Mouse (Mus musculus) gastrocnemius, postnatal 14 days (tissue): ENCODE results near the gene Hist2h3b. TPM values are rescaled to one million over a fixed set of nuclear protein-coding genes. Genes with fewer than 3 reads are reported as not detected.
"Not testable (repeated sequence)": the region's sequence is repeated elsewhere in the genome, so short reads cannot be mapped to it uniquely, and the experiment has no call there.

ENCODE experiments used
- DNase-seq: peaks from one replicate; pipeline ENCODE4 v3.0.0; 2021; ENCODE audit warnings: mixed read lengths
- intact Hi-C: fragments of 180-260 bp; cut with DNase I; formaldehyde crosslinking; loops from one replicate; pipeline ENCODE4 v1.15.1; 2025; ENCODE audit warnings: low total_unique reads
- total RNA-seq, 2 experiments: library from RNA; stranded (reverse); gene quantifications; 2 replicates each; pipeline ENCODE4 v1.2.3; 2021

Hist2h3b gene
- total RNA-seq, 2 experiments from 2014 or later: 154 to 189 TPM

DNA sequence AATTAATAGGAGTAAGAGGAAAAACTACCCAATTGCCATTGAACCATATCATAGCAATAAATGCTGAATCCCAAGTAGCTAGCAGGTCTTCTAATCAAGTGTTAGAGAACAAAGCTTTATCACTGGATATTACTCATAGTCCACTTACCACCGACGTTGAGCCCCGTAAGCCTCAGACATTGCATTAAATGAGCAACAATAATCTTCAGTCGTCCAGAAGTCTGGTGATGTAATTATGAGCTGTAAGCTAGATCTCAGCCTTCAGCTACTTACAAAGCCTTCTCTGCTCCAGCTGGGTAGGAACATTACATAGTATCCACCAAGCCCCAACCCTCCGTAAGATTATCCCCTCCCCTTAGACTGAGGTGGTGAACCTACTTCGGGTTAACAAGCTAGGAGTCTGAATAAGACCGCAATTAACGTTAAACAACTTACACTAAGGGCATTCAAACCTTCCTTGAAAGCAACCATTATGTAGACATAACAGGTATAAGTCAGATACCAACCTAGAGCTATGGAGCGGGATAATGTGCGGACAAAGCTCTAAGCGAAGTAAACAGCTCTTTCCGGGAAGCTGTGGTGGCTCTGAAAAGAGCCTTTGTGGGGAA is 30.4 kb upstream of the Hist2h3b start:
- no peak for DNase-seq
- intact Hi-C loops: loop anchor here (10.0 kb wide), 1 partner anchor 163 kb away; no protein-coding TSS in a partner anchor

GRCm38 (mm10) chr3:96238954-96239793 is 29.3 kb upstream of the Hist2h3b start, which contains the start of gene Hist2h3c2:
Hist2h3c2 (minus strand) TSS chr3:96239127.
- DNase-seq: peak; percentile 42
- intact Hi-C loops: loop anchor here (10.0 kb wide), 1 partner anchor 164 kb away; no protein-coding TSS in a partner anchor

- DNase-seq: peak; percentile 93
- intact Hi-C loops: loop anchor here (10.0 kb wide), 1 partner anchor 165 kb away; no protein-coding TSS in a partner anchor
Measured at GRCm38 (mm10) chr3:96239949-96240798, 28.3 kb upstream of the Hist2h3b start, which contains the start of gene Hist2h2aa2. Hist2h2aa2 (minus strand) TSS chr3:96240276.

- no peak for DNase-seq
- intact Hi-C loops: no loop called here
Measured at GRCm38 (mm10) chr3:96240799-96241197, 27.7 kb upstream of the Hist2h3b start.

DNA sequence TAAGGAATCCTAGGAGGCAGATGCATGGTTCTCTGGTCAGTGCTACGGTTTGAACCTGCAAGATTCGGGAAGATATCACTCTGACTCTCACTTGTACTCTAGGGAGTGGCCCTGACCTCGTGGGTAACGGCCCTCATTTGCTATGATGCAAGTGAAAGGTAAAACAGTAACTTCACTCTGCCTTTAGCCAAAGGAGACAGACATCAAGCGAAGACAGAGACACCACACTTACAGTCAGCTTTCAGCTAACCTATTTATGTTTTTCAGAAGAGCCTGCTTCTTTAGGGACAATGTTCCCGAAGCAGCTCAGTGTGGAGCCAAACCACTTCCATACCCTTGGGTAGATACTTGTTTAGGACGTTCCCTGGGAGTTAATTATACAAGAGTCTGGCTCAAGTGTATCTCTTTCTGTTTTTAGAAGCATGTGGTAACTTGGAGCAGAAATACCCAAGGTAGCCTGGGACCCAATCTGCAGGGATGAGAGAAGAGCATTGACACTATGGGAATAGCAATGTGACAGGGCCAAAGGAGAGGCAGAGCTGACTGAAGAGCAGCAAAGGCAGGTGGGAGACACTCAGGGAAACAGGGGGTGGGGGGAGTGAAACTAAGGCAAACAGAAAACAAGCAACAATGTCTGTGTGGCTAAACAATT is 24.4 kb upstream of the Hist2h3b start:
- DNase-seq: no peak
- intact Hi-C loops: no loop called here

GRCm38 (mm10) chr3:96245003-96245886 is 23.2 kb upstream of the Hist2h3b start, which contains the start of gene Hist2h2aa1:
Hist2h2aa1 (plus strand) TSS chr3:96245497.
- intact Hi-C loops: not testable (repeated sequence)
- peak; percentile 85 for DNase-seq

GRCm38 (mm10) chr3:96246018-96246417 is 22.4 kb upstream of the Hist2h3b start:
- intact Hi-C loops, DNase-seq: not testable (repeated sequence)

GRCm38 (mm10) chr3:96246427-96246856 is 22.0 kb upstream of the Hist2h3b start, which contains the start of gene Hist2h3c1:
Hist2h3c1 (plus strand) TSS chr3:96246685.
- intact Hi-C loops: not testable (repeated sequence)

DNA sequence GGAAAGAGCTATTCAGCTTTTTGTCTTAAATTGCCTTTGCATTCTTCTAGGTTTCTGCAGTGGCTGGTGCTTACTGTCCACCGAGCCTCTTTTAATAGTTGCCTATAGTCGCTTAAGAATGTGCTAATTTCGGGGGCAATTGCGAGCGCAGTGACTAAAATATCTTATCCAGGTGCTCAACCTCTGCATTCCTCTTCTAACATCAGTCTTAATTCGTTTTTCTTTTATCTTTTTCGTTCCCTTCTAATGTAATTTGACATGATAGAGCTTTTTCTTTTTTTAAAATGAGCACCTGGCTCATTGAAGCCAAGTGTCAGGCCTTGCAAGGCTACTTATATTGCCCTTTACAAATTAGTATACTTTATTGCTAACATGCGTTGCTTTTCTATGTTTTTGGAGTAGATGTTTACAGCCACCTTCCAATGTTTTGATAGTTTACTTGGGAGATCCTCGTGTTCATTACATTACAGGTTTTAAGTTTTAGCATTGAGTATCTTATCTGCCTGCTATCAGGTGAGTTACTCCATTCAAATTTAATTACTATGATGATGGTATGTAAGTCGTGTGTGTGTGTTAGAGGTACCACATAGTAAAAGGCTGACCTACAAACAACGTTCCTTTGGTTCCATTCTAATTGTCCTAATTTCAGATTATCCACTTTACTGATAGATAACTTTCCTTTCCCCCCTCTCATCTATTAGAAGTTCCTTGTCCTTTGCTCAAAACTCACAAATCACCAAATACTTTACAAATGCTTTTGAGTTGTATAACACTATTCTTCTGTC is 20.9 kb upstream of the Hist2h3b start:
- no peak for DNase-seq
- intact Hi-C loops: no loop called here

More at GRCm38 (mm10) chr3:96246427-96246856, 22.0 kb upstream of the Hist2h3b start, which contains the start of gene Hist2h3c1:
- DNase-seq: not testable (repeated sequence)

DNA sequence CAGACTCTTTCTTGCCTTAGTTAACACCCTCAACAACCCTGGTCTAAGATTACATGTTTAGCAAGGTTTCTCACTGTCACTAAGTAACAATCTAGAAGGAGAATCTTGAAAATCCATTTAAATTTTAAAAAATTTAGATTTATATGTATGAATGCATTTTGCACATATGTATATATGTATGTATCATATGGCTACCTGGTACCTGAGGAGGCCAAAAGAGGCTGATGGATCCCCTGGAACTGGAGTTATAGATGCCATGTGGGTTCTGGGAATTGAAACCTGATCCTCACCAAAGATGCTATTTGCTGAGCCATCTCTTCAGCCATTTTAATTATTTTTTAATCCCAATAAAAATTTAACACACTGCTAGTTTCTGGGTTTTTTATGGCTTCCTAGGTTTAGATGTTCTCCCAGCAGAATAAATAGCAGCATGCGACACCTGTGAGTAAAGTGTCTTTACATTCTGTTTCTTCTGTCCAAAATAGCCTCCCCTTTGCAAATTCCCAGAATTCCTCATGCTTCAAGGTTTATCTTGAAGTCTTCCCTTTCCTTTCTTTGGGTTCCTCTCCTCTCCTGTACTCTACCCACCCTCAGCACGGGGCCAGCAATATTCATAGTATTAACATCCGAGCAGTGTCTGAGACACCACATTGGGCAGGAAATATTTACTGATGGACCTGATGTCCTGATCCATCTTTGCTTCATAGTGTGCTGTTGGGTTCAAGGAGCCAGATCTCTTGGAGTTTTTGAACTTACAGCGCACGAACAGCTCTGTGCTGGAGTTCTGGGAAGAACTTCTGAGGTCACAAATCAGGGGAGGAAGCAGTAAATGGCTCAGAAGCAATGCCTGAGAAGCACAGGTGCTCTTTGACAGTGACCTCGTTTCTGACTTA is 20.1 kb upstream of the Hist2h3b start:
- DNase-seq: no peak
- intact Hi-C loops: no loop called here

- intact Hi-C loops: no loop called here
- no peak for DNase-seq
Measured at GRCm38 (mm10) chr3:96249034-96249345, 19.5 kb upstream of the Hist2h3b start.

DNA sequence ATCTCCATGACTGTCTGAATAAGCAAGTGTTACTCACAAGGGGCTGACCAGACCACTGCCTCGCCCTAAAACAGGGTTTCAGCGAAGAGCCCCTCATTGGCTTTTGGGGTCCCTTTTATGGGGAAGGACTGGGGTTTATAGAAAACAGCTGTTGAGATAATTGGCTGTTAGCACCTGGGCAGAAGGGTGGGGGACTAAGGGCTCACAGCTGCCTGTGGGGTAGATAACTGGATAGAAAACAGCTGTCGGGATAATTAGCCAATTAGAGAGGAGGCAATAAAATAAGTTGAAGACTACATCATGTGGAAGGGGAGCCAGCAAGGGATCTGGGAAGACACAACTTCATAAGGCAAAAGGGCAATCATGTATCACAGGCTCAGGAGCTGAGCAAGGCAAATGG is 17.6 kb upstream of the Hist2h3b start:
- DNase-seq: no peak
- intact Hi-C loops: no loop called here

DNA sequence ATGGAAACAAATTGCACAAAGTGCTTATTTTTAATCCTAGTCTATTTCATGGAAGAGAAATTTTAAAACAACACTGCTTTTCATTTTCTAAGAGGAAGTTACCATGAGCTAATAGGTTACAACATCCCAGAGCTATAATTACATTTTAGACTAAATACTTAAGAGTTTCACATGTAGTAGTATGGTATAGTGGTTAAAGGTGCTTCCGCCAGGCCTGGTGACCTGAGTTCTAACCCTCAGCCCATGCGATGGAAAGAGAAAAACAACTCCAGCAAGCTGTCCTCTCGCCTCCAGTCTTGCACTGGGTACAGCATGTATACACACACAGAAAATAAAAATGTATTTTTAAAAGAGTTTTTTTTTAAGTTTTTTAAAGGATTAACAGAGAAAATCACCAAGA is 16.7 kb upstream of the Hist2h3b start:
- intact Hi-C loops: no loop called here
- no peak for DNase-seq

DNA sequence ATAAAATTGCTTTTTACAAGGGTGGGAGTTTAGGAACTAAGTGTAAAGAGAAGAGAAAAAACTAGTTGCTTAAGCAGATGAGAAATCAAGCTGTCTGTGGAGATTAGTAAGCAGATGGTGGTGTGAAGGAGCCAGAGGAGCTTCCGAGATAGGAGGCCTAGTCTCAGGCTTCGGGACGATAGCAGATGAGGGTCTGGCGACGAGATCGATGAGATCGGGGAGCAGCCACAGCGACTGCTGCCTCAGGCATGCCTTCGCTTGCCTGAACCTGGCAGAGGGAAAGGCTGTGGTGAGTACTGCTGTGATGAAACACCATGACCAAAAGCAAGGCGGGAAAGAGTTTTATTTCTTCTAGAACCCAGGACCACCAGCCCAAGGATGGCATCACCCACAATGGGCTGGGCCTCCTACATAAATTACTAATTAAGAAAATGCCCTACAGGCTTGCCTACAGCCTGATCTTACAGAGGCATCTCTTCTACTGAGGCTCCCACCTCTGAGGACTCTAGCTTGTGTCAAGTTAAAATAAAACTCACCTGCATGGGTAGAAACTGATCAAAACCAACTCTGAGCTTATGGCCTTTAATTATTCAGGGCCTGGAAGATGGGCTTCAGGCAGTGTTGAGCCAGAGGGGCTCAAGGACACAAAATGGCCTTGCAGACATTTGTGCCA is 13.6 kb upstream of the Hist2h3b start:
- intact Hi-C loops: no loop called here
- DNase-seq: no peak

DNA sequence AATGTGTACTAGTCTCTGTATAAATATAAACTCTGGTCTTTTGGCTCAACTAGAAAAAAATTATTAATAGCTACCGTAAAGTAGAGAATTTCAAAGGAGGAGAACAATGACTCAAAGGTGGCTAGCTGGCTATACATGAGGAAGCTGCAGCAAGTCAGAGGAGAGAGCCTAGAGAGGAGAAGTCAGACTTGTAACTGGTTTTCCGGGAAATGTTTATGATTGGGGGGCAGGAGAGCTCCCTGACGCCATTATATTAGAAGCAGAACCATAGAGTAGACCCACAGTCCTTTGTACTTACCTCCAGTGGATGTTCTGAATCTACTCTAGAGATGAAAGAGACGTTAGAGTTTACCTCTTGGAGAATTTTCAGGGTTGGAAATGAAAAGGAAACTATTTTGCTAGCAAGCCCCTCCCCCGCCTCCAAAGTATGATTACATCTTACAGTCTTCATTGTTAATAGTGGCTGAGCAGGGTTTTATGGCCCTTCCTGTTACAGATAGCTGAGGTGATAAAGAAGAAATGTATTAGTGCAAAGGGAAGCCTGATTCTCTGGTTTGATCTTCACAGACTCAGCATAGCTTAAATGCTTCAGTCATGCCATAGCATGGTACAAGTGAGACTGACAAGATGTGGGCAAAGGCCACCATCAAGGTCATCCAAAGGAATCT is 12.4 kb upstream of the Hist2h3b start:
- DNase-seq: no peak
- intact Hi-C loops: no loop called here
